Mouse (Mus musculus): ENCODE measurements around the gene Gm11444.

Gm11444 gene

GRCm38 (mm10) chr11:85830901-85831341, 19.2 kb downstream of the Gm11444 start:
- peaks cover 94% of the 10 kb centered on the region for H3K27me3 ChIP-seq (ENCODE audit: insufficient read depth, low read length)
- H3K4me3 ChIP-seq (replicated peaks; ENCODE audit: low read length), result no peak overlapping the region
- TF ChIP-seq CTCF (conservative IDR thresholded peaks at IDR 0.05; ENCODE audit: low read length), result peak; percentile 31
- TF ChIP-seq NANOG (IDR thresholded peaks at IDR 0.05; ENCODE audit: borderline replicate concordance, low read length), result no peak
- H3K9me3 ChIP-seq (ENCODE audit: low read length), result no peaks in the 10 kb centered on the region
- peaks cover under 1% of the 10 kb centered on the region; the same call in 1 of the 2 replicates for H3K36me3 ChIP-seq (ENCODE audit: insufficient read depth, low read length)
- H3K4me1 ChIP-seq (replicated peaks; ENCODE audit: low read depth, low read length), result peaks cover 37% of the 10 kb centered on the region

- H3K4me1 ChIP-seq (replicated peaks; ENCODE audit: low read depth, low read length), result peaks cover 43% of the 10 kb centered on the region
- H3K36me3 ChIP-seq (ENCODE audit: insufficient read depth, low read length), result peaks cover 7% of the 10 kb centered on the region
- H3K27me3 ChIP-seq (ENCODE audit: insufficient read depth, low read length), result peaks cover 94% of the 10 kb centered on the region
- no peak for TF ChIP-seq NANOG (IDR thresholded peaks at IDR 0.05; ENCODE audit: borderline replicate concordance, low read length)
- no peak for TF ChIP-seq POU5F1 (IDR thresholded peaks at IDR 0.05; ENCODE audit: borderline replicate concordance, low read length)
- TF ChIP-seq CTCF (conservative IDR thresholded peaks at IDR 0.05; ENCODE audit: low read length), result no peak
- peak overlapping the region; percentile 67 for H3K4me3 ChIP-seq (replicated peaks; ENCODE audit: low read length)
- peaks cover 5% of the 10 kb centered on the region for H3K9me3 ChIP-seq (ENCODE audit: low read length)
Observed at GRCm38 (mm10) chr11:85829520-85830440, 20.4 kb downstream of the Gm11444 start.

GRCm38 (mm10) chr11:85828691-85829519, 21.2 kb downstream of the Gm11444 start:
- H3K4me1 ChIP-seq (replicated peaks; ENCODE audit: low read depth, low read length), result peaks cover 46% of the 10 kb centered on the region
- H3K4me3 ChIP-seq (replicated peaks; ENCODE audit: low read length), result peak overlapping the region; percentile 67
- H3K27me3 ChIP-seq (ENCODE audit: insufficient read depth, low read length), result peaks cover 89% of the 10 kb centered on the region
- peaks cover 7% of the 10 kb centered on the region for H3K36me3 ChIP-seq (ENCODE audit: insufficient read depth, low read length)
- TF ChIP-seq CTCF (conservative IDR thresholded peaks at IDR 0.05; ENCODE audit: low read length) (no peak), NANOG (IDR thresholded peaks at IDR 0.05; ENCODE audit: borderline replicate concordance, low read length) (no peak), POU5F1 (IDR thresholded peaks at IDR 0.05; ENCODE audit: borderline replicate concordance, low read length) (no peak)
- peaks cover 5% of the 10 kb centered on the region for H3K9me3 ChIP-seq (ENCODE audit: low read length)

- H3K36me3 ChIP-seq (ENCODE audit: insufficient read depth, low read length), result peaks cover 7% of the 10 kb centered on the region
- H3K9me3 ChIP-seq (ENCODE audit: low read length), result peaks cover 5% of the 10 kb centered on the region
- H3K27me3 ChIP-seq (ENCODE audit: insufficient read depth, low read length), result peaks cover 78% of the 10 kb centered on the region
- H3K4me3 ChIP-seq (replicated peaks; ENCODE audit: low read length), result no peak overlapping the region
- no peak for TF ChIP-seq CTCF (conservative IDR thresholded peaks at IDR 0.05; ENCODE audit: low read length)
- no peak for TF ChIP-seq POU5F1 (IDR thresholded peaks at IDR 0.05; ENCODE audit: borderline replicate concordance, low read length)
- no peak for TF ChIP-seq NANOG (IDR thresholded peaks at IDR 0.05; ENCODE audit: borderline replicate concordance, low read length)
- peaks cover 41% of the 10 kb centered on the region for H3K4me1 ChIP-seq (replicated peaks; ENCODE audit: low read depth, low read length)
Observed at GRCm38 (mm10) chr11:85827342-85827741, 22.8 kb downstream of the Gm11444 start.

- Histone ChIP-seq H3K27me3 (ENCODE audit: insufficient read depth, low read length) (peaks cover 63% of the 10 kb centered on the region), H3K4me3 (replicated peaks; ENCODE audit: low read length) (no peak overlapping the region), H3K4me1 (replicated peaks; ENCODE audit: low read depth, low read length) (peaks cover 28% of the 10 kb centered on the region), H3K36me3 (ENCODE audit: insufficient read depth, low read length) (peaks cover 7% of the 10 kb centered on the region), H3K9me3 (ENCODE audit: low read length) (peaks cover 5% of the 10 kb centered on the region)
- TF ChIP-seq POU5F1 (IDR thresholded peaks at IDR 0.05; ENCODE audit: borderline replicate concordance, low read length) (no peak), CTCF (conservative IDR thresholded peaks at IDR 0.05; ENCODE audit: low read length) (no peak), NANOG (IDR thresholded peaks at IDR 0.05; ENCODE audit: borderline replicate concordance, low read length) (no peak)
Observed at GRCm38 (mm10) chr11:85825823-85826222, 24.3 kb downstream of the Gm11444 start.

- Histone ChIP-seq H3K4me3 (replicated peaks; ENCODE audit: low read length) (no peak overlapping the region), H3K9me3 (ENCODE audit: low read length) (peaks cover 5% of the 10 kb centered on the region), H3K27me3 (ENCODE audit: insufficient read depth, low read length) (peaks cover 55% of the 10 kb centered on the region), H3K4me1 (replicated peaks; ENCODE audit: low read depth, low read length) (peaks cover 24% of the 10 kb centered on the region), H3K36me3 (ENCODE audit: insufficient read depth, low read length) (peaks cover 7% of the 10 kb centered on the region)
- no peak for TF ChIP-seq POU5F1 (IDR thresholded peaks at IDR 0.05; ENCODE audit: borderline replicate concordance, low read length)
- TF ChIP-seq NANOG (IDR thresholded peaks at IDR 0.05; ENCODE audit: borderline replicate concordance, low read length), result no peak
- no peak for TF ChIP-seq CTCF (conservative IDR thresholded peaks at IDR 0.05; ENCODE audit: low read length)
Observed at GRCm38 (mm10) chr11:85825031-85825430, 25.1 kb downstream of the Gm11444 start.

- TF ChIP-seq POU5F1 (IDR thresholded peaks at IDR 0.05; ENCODE audit: borderline replicate concordance, low read length) (no peak), CTCF (conservative IDR thresholded peaks at IDR 0.05; ENCODE audit: low read length) (no peak), NANOG (IDR thresholded peaks at IDR 0.05; ENCODE audit: borderline replicate concordance, low read length) (no peak)
- Histone ChIP-seq H3K36me3 (ENCODE audit: insufficient read depth, low read length) (peaks cover 7% of the 10 kb centered on the region), H3K4me3 (replicated peaks; ENCODE audit: low read length) (no peak overlapping the region), H3K4me1 (replicated peaks; ENCODE audit: low read depth, low read length) (peaks cover 15% of the 10 kb centered on the region), H3K27me3 (ENCODE audit: insufficient read depth, low read length) (peaks cover 43% of the 10 kb centered on the region), H3K9me3 (ENCODE audit: low read length) (peaks cover 5% of the 10 kb centered on the region)
Observed at GRCm38 (mm10) chr11:85823794-85824193, 26.3 kb downstream of the Gm11444 start.

- Histone ChIP-seq H3K36me3 (ENCODE audit: insufficient read depth, low read length) (peaks cover 7% of the 10 kb centered on the region), H3K9me3 (ENCODE audit: low read length) (peaks cover 5% of the 10 kb centered on the region), H3K27me3 (ENCODE audit: insufficient read depth, low read length) (peaks cover 37% of the 10 kb centered on the region), H3K4me1 (replicated peaks; ENCODE audit: low read depth, low read length) (peaks cover 10% of the 10 kb centered on the region), H3K4me3 (replicated peaks; ENCODE audit: low read length) (no peak overlapping the region)
- TF ChIP-seq POU5F1 (IDR thresholded peaks at IDR 0.05; ENCODE audit: borderline replicate concordance, low read length) (no peak), CTCF (conservative IDR thresholded peaks at IDR 0.05; ENCODE audit: low read length) (peak; percentile 87), NANOG (IDR thresholded peaks at IDR 0.05; ENCODE audit: borderline replicate concordance, low read length) (no peak)
Observed at GRCm38 (mm10) chr11:85823181-85823580, 27.0 kb downstream of the Gm11444 start.
